Mouse (Mus musculus): ENCODE results near the gene Donson. TPM values are rescaled to one million over a fixed set of nuclear protein-coding genes. Genes with fewer than 3 reads are reported as not detected.

Gene Donson
- polyA plus RNA-seq, 1 experiment from 2014 or later: 22.1 TPM

- no peak for ATAC-seq (ENCODE audit: low FRiP score, low read depth)
- H3K36me3 ChIP-seq: peaks cover 95% of the 10 kb centered on the region
- WGBS: 79% methylated on average over 1 of the region's 1 CpGs
- H3K4me2 ChIP-seq (replicated peaks): no peak overlapping the region
- no peak overlapping the region for H3K4me3 ChIP-seq
- no peaks in the 10 kb centered on the region for H3K27me3 ChIP-seq
- no peaks in the 10 kb centered on the region for H3K4me1 ChIP-seq
- H3K9me3 ChIP-seq: no peaks in the 10 kb centered on the region
- no peak overlapping the region for H3K9ac ChIP-seq
- no peak overlapping the region for H3K27ac ChIP-seq
Measured at GRCm38 (mm10) chr16:91630584-91630983, 58.0 kb downstream of the Donson start.

- Histone ChIP-seq H3K4me1 (no peaks in the 10 kb centered on the region), H3K27me3 (no peaks in the 10 kb centered on the region), H3K4me2 (replicated peaks) (no peak overlapping the region), H3K9ac (no peak overlapping the region), H3K4me3 (no peak overlapping the region), H3K36me3 (peaks cover 95% of the 10 kb centered on the region), H3K9me3 (no peaks in the 10 kb centered on the region), H3K27ac (no peak overlapping the region)
- ATAC-seq (ENCODE audit: low FRiP score, low read depth): no peak
- 84% methylated on average over 4 of the region's 4 CpGs for WGBS
Measured at GRCm38 (mm10) chr16:91629749-91630148, 58.8 kb downstream of the Donson start.

- Histone ChIP-seq H3K4me3 (no peak overlapping the region), H3K4me1 (no peaks in the 10 kb centered on the region), H3K9ac (no peak overlapping the region), H3K27me3 (no peaks in the 10 kb centered on the region), H3K9me3 (no peaks in the 10 kb centered on the region), H3K4me2 (replicated peaks) (no peak overlapping the region), H3K27ac (no peak overlapping the region), H3K36me3 (peaks cover 95% of the 10 kb centered on the region)
- 91% methylated on average over 3 of the region's 3 CpGs for WGBS
- no peak for ATAC-seq (ENCODE audit: low FRiP score, low read depth)
Measured at GRCm38 (mm10) chr16:91628673-91629072, 59.9 kb downstream of the Donson start.

GRCm38 (mm10) chr16:91627831-91628230 is 60.7 kb downstream of the Donson start:
- H3K36me3 ChIP-seq: peaks cover 97% of the 10 kb centered on the region
- H3K4me1 ChIP-seq: no peaks in the 10 kb centered on the region
- no peaks in the 10 kb centered on the region for H3K27me3 ChIP-seq
- H3K4me2 ChIP-seq (replicated peaks): no peak overlapping the region
- H3K9me3 ChIP-seq: no peaks in the 10 kb centered on the region
- ATAC-seq (ENCODE audit: low FRiP score, low read depth): no peak
- no peak overlapping the region for H3K27ac ChIP-seq
- H3K9ac ChIP-seq: no peak overlapping the region
- WGBS: 88% methylated on average over 7 of the region's 7 CpGs
- H3K4me3 ChIP-seq: no peak overlapping the region

Other genes starting within 250 kb of the Donson start
- 63.5 and 67.1 TPM in 2 replicates for gene Ifnar1, start 203.5 kb downstream of the Donson start, polyA plus RNA-seq (2015; fragmentation: Nextera tagmentation; extraction: Ambion mirVana)
- gene Ifngr2, start 141.7 kb downstream of the Donson start, polyA plus RNA-seq (2015; fragmentation: Nextera tagmentation; extraction: Ambion mirVana): 48.1 and 49.6 TPM in 2 replicates
- 29.9 and 31.5 TPM in 2 replicates for gene Tmem50b, start 91.0 kb downstream of the Donson start, polyA plus RNA-seq (2015; fragmentation: Nextera tagmentation; extraction: Ambion mirVana)
- gene Dnajc28, start 69.7 kb downstream of the Donson start, polyA plus RNA-seq (2015; fragmentation: Nextera tagmentation; extraction: Ambion mirVana): 3.8 and 5.2 TPM in 2 replicates
- gene Gart, start 41.8 kb downstream of the Donson start, polyA plus RNA-seq (2015; fragmentation: Nextera tagmentation; extraction: Ambion mirVana): 110 and 114 TPM in 2 replicates
- gene Son, start 41.3 kb downstream of the Donson start, polyA plus RNA-seq (2015; fragmentation: Nextera tagmentation; extraction: Ambion mirVana): 154 and 161 TPM in 2 replicates
- 71.9 and 75.4 TPM in 2 replicates for gene Cryzl1, start 40.2 kb upstream of the Donson start, polyA plus RNA-seq (2015; fragmentation: Nextera tagmentation; extraction: Ambion mirVana)
- 27.4 and 27.7 TPM in 2 replicates for gene Itsn1, start 40.5 kb upstream of the Donson start, polyA plus RNA-seq (2015; fragmentation: Nextera tagmentation; extraction: Ambion mirVana)